ENCODE assay signal across 20 mouse cellular contexts in the genomic region with DNA sequence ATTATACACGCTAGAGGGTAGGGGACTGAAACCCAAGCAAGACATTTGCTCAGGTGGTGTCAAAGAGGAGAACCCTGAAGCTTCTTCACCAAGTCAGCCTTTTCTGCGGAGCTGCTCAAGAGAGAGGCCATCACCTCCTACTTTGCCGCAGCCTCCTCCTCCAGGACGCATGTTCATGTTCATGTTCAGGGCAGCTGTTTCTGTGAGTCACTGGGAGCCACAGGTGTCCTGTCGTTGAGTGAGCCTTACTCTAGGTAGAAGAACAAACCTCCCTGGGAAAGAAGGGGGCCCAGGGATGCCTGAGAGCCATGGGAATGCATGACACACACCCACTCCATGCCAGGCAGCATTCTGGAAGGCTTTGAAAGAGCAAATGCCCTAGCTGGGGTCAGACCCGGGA. TPM values are rescaled to one million over a fixed set of nuclear protein-coding genes. Genes with fewer than 3 reads are reported as not detected.
DNase-seq lines count a peak whose midpoint lies in the region; TF ChIP-seq lines count a peak whose summit lies in the region.
"Had no signal": no experiment of that assay in that cellular context is flagged by ENCODE, and none has a peak within 500 bp of the region (broad histone marks: within the 10 kb centered on the region; RNA-seq: fewer than 3 reads in every experiment).

No protein-coding gene starts in this region.

- H3K4me2 ChIP-seq in myocyte (ENCODE audit: low read depth) = no peak overlapping the region
- H3K4me2 ChIP-seq: embryonic facial prominence, embryonic 12.5 days; forebrain, embryonic 13.5 days; forebrain, embryonic 15.5 days had no signal

- H3K27ac ChIP-seq in thymus, adult 2 months (ENCODE audit: control insufficient read depth, insufficient read depth, low read length) = peak overlapping the region; percentile 8
- H3K27ac ChIP-seq in left cerebral cortex, adult 2 months = no peak overlapping the region
- H3K27ac ChIP-seq: embryonic facial prominence, embryonic 10.5 days; embryonic facial prominence, embryonic 12.5 days; forebrain, embryonic 13.5 days; forebrain, embryonic 15.5 days had no signal

- no peak for TF ChIP-seq POLR2A in thymus, adult 2 months (IDR thresholded peaks at IDR 0.05; ENCODE audit: control insufficient read depth, extremely low read depth, insufficient read depth, low read length, poor library complexity)
- no peak for TF ChIP-seq POLR2A in myocyte (IDR thresholded peaks at IDR 0.05; ENCODE audit: insufficient read length, low read depth)

- H3K27me3 ChIP-seq in thymus, adult 2 months (ENCODE audit: control insufficient read depth, insufficient read depth, low read length) = no peaks in the 10 kb centered on the region
- no peaks in the 10 kb centered on the region for H3K27me3 ChIP-seq in myocyte (ENCODE audit: control insufficient read depth, insufficient read depth, insufficient read length)
- H3K27me3 ChIP-seq: embryonic facial prominence, embryonic 12.5 days; forebrain, embryonic 13.5 days; forebrain, embryonic 15.5 days had no signal

- no peak overlapping the region for H3K4me3 ChIP-seq in thymus, adult 2 months (ENCODE audit: control insufficient read depth, insufficient read depth, low read length)
- H3K4me3 ChIP-seq in myocyte = no peak overlapping the region
- no peak overlapping the region for H3K4me3 ChIP-seq in left cerebral cortex, adult 2 months
- H3K4me3 ChIP-seq: embryonic facial prominence, embryonic 10.5 days; embryonic facial prominence, embryonic 12.5 days; forebrain, embryonic 13.5 days; forebrain, embryonic 15.5 days had no signal

- H3K79me2 ChIP-seq in myocyte (ENCODE audit: control insufficient read depth, insufficient read depth) = no peaks in the 10 kb centered on the region

- 85% methylated on average over 6 of the region's 6 CpGs for WGBS in thymus, adult 2 months

- intact Hi-C loops in left cerebral cortex, adult 2 months (cut with DNase I) = no loop called here

- DNase-seq in thymus, adult 2 months = no peak
- DNase-seq in thymus, adult 18-20 months = no peak
- peak; percentile 25 for DNase-seq in brain, adult 2 months (ENCODE audit: low read depth, low spot score)
- DNase-seq in thymus, postnatal 36 days = peak; percentile 27 to 29
- DNase-seq in layer of hippocampus, adult 11-12 months (ENCODE audit: low spot score) = no peak
- DNase-seq in left cerebral cortex, adult 2 months (ENCODE audit: extremely low spot score in 1 of 2, low spot score in 2 of 2) = no peak
- no peak for DNase-seq in urinary bladder, postnatal 14 days (ENCODE audit: low spot score)
- DNase-seq: adrenal gland, adult 2 months; adrenal gland, postnatal 10 days; adrenal gland, postnatal 25 days; cerebellum, adult 11-12 months; cerebellum, adult 2 months; cerebellum, adult 9-10 months; cerebellum, postnatal 10 days; cerebellum, postnatal 25 days had no signal

- H3K4me1 ChIP-seq in thymus, adult 2 months (replicated peaks; ENCODE audit: control insufficient read depth, insufficient read depth, low read length) = peaks cover 43% of the 10 kb centered on the region
- H3K4me1 ChIP-seq: forebrain, embryonic 15.5 days had no signal

- H3ac ChIP-seq in myocyte (ENCODE audit: control insufficient read depth, insufficient read length) = no peak overlapping the region

- H3K36me3 ChIP-seq in thymus, adult 2 months (ENCODE audit: control insufficient read depth, insufficient read depth, low read length) = no peaks in the 10 kb centered on the region
- no peaks in the 10 kb centered on the region for H3K36me3 ChIP-seq in myocyte (ENCODE audit: control insufficient read depth, insufficient read depth)
- H3K36me3 ChIP-seq: embryonic facial prominence, embryonic 10.5 days; embryonic facial prominence, embryonic 12.5 days; forebrain, embryonic 15.5 days had no signal

- TF ChIP-seq CTCF in thymus, adult 2 months (IDR thresholded peaks at IDR 0.05; ENCODE audit: borderline replicate concordance, control insufficient read depth, extremely low read depth, insufficient read depth, low read length, poor library complexity) = no peak
- no peak for TF ChIP-seq CTCF in left cerebral cortex, adult 2 months (IDR thresholded peaks at IDR 0.05)

TF ChIP-seq in myocyte, 11 proteins besides CTCF, POLR2A, EP300 and RAD21:
- no peak for TF ChIP-seq TCF3 (IDR thresholded peaks at IDR 0.05; ENCODE audit: insufficient read length, low read depth)
- peak in 2 of 3 experiments; percentile 54 to 67 for TF ChIP-seq MYOD1 (IDR thresholded peaks at IDR 0.05; ENCODE audit: control insufficient read depth in 1 of 3, insufficient read length in 2 of 3, low read depth in 2 of 3)
- peak in 1 of 3 experiments; percentile 65 for TF ChIP-seq MYOG (IDR thresholded peaks at IDR 0.05; ENCODE audit: control insufficient read depth in 1 of 3, insufficient read depth in 1 of 3, insufficient read length in 2 of 3, low read depth in 2 of 3)
TF ChIP-seq in myocyte: peak in this region for 2.

RNA-seq across cellular contexts. Expression of a gene that starts 7.8 kb away (rescaled TPM):
- 153 and 158 TPM in 2 replicates for polyA plus RNA-seq in thymus, adult 2 months (2012; rRNA removed)
- polyA plus RNA-seq in myocyte (2012; fragmentation: generic; extraction: Trizol) = 166 TPM
- total RNA-seq in left cerebral cortex, adult 2 months (2021) = 100 to 1,000 TPM; 125 to 130 TPM

Comparison
In these comparisons a context has a peak if more than half of its experiments do, and no peak if none do; other contexts are left out.
1. DNase-seq: peak in brain, adult 2 months (single experiment) and thymus, postnatal 36 days (2 of 2); none in thymus, adult 2 months (single experiment), thymus, adult 18-20 months (0 of 2), layer of hippocampus, adult 11-12 months (single experiment), left cerebral cortex, adult 2 months (0 of 2) and urinary bladder, postnatal 14 days (single experiment).